Mouse (Mus musculus): ENCODE data around the gene Tec.
A peak's percentile ranks its signal among the peaks of the same experiment; 100 is the strongest.

The Tec gene

DNA sequence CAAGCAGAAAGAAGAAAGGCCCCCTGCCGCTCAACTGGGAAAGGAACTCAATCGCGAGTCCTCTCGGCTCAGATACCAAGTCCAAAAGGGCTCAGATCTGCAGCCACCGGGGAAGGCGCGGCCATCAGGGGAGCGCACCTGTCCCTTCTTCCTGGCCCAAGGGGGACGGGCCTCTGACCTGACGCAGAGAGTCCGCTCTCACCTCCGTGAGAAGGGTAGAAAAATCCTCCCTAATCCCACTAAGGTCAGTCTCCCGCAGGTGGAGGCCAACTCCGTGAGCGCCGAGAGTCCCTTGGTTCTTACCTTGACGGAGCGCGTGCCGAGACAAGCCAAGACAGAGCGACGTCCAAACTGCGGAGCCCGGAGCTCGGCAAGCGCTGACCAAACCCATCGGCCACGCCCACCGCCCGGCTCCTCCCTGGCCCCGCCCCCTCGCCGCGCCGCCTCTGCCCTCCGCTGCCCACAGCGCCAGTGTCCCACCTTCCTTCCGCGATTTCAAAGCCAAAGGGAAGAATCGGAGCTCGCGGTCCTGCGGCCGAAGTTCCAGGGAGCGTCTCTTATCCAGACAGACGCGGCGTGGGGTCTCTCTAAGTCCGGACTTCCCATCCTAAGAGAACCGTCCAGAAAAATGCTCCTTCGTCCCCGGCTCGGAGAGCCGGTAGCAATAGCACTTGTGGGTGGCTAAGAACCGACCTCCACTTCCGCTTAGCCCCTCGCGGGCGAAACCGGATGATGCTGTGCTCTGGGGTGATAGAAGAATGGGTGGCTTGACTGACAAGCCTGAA lies at the start of gene Tec:
TSS of gene Tec (minus strand) at position 393 of the 785 bp plus-strand sequence.
- DNase-seq, result peak; percentile 96

DNA sequence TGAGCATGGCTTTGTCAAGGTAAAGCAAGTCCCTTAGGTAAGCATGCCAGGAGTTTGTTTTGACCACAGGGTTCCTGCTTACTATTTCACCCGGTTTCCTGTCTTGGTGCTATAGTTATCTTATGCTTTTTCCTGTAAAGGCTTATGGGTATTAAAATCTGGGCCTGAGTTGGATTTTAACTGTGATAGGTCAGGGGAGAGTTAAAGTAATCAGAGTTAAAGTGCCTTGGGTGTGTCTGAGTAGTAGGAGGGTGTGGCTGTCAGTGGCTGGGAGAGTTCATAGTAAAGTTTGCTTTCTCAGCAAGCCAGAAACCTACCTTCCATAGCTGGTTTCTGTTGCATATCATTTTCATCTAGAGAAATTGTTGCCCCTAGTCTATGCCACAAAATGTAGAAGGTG lies 48.6 kb upstream of the Tec start:
- no peak for DNase-seq

DNA sequence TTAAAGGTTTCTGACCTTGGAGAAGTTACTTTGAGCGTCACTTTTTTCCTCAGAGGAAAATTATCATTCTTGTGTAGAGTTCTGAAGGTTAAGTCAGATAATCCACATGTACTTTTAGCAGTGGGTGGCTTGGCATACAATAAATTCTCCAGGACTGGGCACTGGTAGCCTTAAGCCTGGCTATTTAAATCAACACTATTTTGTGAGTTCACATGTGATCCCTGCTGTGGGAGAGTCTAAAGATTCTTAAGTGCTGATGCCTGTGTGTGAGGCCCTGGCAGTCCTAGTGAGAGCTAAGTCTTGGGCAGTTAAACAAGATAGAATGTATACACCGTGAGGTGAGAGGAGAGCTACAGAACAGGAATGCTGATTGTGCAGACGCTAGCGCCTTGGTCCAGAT lies 47.8 kb upstream of the Tec start:
- DNase-seq, result no peak

DNA sequence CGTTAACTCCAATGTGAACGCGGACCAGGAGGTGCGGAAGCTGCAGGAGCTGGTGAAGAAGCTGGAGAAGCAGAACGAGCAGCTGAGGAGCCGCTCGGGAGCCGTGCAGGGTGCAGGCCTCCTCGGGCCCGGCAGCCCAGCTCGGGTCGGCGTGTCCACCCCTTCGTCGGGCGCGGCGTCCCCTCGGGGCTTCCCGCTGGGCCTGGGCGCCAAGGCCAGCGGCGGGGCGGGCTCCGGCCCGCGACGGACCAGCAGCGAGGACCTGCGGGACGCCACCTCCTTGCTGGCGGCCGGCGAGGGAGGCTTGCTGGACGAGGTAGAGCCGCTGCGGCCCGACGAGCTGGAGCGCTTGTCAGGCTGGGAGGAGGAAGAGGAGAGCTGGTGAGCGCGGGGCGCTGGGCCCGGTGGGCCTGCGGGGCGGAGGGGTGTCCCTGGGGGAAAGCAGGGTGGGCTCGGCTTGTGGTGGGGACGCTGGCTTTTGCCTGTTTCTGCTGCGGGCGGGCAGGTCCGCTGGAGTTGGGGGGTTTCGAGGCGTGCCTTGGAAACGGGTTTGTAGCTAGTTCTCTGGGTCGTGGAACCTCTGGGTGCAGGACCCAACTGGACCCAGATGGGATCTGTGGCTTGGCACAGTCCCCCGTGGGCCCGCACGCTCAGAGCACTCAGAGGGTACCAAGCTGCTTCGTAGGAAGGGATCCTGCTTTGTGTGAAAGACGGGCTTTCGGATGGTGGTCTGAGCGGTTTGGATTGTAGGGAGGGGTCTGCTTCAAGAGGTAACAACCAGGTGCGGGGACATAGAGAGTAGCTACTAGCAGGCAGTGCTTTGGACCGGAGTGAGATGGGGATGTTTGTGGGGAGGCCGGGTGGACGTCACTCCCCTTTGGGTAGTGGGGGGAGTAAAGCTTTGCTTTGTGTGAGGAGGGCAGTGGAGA lies 46.6 kb upstream of the Tec start:
- peak; percentile 24 for DNase-seq

DNA sequence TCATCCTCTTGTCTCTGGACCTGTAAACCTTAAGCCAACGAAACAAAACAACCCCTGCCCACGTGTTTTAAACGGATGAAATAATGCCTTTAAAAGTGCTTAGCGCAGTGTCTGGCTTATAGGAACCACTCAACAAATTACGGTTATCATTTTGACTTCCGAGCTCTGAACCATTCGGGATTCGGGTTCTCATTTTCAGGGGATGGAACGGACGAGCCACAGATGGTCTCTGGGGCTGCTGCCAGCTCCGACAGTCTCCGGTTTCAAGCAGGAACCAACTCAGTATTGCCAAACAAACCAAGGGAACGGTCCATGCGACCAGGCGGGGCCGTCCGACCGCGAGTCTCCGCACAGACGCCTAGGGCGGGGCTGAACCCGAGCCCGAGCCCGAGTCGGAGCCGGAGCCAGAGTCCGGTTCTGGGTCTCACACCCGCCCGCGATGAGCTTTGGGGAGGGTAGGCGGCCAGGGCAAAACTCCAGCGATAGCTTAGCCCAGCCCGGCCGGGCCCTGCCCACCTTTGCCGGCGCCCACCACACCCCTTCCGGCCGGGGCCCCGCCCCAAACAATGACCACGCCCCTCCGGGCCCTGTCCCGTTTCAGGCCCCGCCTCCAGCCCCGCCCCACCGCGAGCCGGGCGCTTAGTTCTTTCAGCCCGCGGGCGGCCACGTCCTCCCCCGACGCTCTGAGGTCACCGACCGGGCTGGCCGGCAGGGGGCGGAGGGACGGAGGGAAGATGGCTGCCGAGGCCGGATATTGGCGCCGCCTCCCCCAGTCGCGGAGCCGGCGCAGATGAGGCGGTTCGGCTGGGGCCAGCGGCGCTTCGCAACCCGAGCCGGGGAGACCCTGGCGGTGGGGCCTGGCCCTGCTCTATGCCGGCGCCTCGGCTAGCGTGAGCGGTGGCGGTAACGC lies 45.6 kb upstream of the Tec start, which contains the start of gene Slain2:
TSS of gene Slain2 (plus strand) at position 657 of the 910 bp plus-strand sequence.
- peak; percentile 100 for DNase-seq

DNA sequence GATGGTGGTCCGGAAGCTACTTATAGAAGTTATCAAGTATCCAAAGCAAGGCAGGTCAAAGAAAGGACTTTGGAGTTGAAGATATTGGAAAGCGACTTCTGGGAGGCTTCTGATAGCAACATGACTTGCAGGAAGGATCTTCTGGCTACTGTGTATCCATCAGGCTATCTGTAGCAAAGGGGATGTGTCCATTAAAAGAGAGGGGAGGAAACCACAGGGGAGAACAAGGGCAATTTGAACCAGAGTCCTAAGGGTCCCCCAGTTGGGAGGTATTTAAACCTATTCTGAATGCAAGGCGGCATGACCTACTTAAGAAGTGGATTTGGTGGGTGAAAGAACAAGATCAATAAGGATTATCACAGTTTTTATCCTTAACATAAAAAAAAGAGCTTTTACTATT lies 43.0 kb upstream of the Tec start:
- no peak for DNase-seq

DNA sequence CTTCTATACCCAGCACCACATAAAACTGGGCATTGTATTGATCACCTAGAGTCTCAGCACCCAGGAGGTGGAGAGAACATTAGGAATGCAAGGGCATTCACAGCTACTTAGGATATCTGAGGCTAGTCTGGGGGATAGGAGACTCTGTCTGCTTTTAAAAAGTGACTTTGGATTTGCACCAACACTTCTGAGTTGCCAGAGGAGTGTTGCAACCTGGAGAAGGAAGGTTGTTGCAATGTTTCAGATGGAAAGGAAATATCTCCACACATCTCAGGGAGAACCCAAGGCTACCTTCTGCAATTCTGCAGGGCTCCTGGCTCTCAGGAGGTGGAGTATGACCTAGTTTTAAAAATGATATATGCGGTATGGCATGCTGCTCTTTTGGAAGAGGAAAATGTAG lies 42.1 kb upstream of the Tec start:
- no peak for DNase-seq

DNA sequence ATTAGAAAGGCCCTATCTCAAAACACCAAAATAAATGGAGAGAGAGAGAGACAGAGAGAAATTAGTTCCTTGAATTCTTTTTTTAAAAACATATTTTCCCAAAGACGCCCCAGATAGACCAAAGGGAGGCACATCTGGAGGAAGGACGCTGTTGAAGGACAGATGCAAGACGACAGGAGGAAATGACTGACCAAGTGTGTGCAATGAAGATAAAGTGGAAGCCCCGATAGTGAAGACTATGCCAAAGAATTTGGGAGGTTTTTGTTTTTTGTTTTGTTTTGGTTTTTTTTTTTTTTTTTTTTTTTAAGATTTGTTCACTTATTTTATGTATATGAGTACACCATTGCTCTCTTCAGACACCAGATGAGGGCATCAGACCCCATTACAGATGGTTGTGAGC lies 41.1 kb upstream of the Tec start:
- no peak for DNase-seq

DNA sequence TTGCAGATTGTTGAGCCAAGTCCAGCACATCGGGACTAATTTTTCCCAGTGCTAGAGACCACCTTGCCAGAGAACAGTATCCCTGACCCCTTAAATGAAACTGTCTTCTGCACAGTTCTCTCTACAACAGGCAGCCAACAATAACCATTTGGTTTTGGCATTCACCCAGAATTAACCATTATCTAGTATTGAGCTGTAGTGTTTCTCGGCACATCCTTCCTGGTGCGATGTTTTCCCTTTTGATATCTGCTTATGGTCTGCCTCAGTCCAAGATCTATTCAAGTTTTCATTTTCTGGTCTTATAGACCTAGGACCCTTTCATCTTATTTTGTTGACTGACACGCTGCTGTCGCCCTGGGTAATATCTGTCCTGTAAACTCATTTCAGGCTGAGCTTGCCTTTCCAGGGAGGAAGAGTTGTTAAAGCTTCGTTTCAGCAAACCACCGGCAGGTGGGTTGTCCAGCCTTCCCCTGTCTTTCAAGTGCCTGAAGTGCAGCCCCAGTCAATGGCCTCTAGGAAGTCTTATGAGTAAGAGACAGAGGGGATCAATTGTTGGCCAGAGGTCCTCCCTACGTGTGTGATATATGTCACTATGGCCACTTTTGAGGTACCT lies 40.1 kb upstream of the Tec start:
- no peak for DNase-seq

DNA sequence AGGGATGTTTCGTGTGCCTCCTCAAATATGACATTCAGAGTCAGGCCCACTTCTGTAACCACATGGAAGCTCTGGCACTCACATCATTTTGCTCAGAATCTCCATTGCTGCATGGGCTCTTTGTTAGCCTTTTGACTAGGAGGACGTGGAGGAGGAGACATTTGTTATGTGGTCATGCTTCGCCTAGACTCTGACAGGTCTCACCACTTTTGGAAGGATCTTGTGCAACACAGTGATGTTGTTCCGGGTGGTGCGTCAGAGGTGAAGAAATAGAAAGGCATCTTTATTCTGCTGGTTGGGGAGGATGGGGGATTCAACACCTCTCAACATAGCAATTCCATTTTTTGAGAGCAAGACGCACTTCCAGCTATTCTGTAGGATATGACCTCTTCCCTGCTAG lies 39.1 kb upstream of the Tec start:
- no peak for DNase-seq

DNA sequence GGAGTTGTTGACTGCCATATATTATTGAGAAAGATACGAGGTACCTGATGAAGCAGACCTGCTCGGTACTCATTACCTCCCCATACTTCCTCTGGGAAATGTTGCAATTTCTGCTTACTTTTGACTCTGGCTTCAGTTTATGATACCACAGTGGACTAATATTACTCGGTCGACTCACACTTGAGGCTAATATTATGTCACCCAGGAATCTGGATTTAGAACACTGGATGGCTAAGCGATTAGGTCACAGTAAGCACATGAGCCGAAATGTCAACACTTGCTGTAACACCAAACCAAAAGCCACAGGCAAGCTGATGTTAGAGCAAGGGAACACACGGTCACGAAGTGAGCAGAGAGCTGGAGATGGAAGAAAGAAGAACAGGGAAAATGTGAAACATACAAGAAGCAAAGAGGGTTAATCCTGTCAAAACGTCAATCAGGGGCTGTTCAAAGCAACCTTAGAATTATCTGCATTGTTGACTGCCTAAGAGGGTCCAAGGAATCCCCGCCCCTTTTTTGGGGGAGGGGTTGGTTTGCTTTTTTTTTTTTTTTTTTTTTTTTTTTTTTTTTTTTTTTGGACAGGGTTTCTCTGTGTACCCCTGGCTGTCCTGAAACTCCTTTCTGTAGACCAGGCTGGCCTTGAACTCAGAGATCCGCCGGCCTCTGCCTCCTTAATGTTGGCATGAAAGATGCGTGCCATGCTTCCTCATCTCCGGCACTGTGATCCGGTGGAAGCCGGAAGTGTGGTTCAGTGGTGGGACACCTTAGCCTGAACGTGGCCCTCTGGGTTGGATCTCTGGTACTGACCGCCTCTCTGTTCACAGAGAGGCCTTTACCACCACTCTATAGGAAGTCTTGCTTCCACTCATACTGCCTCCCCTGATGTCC lies 36.9 kb upstream of the Tec start:
- peak; percentile 38 for DNase-seq

DNA sequence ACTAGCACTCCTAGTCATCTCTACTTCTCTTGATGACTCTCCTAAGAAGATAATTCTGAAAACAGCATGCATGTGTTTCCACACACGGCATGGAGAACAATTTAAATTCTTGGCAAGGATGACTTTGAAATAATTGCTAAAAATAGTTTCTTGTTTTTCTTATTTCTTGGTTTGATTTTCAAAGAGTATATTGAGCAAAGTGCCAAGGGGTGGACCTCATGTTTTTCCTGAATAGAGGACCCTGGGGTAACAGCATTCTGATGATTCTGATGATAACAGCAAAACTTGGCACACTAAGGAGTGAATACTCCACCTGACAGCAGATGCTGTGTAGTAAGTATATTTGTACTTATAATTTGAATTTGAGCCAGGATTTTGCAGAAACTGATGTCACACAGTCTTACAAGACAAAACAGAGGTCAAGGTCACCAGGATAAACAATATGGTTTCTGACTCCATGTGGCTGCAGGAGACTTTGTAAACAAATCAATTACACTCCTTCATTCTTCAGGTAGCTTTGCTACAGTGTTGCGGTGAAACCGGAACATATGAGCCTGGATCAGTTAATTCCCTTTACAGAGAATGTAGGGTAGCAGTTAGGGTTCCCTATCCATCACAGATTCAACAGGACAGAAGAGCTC lies 34.7 kb upstream of the Tec start:
- no peak for DNase-seq

DNA sequence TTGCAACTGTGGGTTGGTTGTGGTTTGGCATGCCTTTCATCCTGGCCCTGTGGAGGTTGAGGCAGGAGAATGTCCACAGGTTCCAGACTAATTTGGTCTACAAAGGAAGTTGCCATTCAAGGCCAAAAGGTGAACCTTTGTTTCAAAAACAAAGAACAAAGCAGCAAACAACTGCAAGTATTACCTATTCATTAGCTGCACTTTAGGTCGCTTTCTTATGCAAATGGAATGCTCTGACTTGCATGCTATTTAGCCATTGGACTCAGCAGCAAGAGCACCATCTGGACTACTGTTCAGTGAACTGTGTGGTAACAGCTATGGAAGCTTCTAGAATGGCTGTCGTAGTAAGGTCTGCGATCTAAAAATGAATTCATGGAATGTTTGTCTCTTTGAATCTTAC lies 34.0 kb upstream of the Tec start:
- DNase-seq, result no peak

DNA sequence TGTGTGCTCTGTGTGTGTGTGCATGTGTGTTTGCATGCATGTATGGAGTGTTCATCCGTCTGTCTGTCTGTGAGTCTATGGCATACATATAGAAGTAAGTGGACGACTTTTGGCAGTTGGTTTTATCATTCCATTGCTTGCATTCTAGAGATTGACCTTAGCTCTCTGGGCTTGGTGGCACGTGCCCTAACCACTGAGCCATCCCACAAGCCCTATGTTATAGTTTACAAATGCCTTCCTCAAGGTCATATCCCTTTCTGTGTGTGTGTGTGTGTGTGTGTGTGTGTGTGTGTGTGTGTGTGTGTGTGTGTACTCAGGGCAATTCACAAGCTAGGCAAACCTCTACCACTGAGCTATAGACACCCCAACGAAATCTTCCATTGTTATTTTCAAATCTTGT lies 33.6 kb upstream of the Tec start:
- DNase-seq, result no peak

DNA sequence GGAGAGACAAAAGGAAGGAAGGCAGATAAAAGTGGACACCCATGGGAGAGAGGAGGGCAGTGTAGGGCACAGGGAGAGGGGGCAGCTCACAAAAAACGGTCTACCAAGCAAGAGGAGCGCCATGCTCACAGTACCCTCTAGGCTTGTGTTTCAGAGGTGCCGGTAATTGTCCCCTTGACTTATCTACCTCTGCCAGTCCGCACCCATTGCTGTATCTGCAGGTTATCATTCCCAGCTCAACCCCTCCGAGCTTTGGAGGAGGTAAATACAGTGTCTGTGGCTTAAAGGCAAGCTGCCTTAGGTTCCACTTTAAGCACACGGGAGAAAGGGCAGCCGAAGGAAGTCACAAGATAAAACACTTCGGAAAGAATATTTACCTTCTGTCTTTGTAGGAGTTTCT lies 31.0 kb upstream of the Tec start:
- DNase-seq, result no peak

DNA sequence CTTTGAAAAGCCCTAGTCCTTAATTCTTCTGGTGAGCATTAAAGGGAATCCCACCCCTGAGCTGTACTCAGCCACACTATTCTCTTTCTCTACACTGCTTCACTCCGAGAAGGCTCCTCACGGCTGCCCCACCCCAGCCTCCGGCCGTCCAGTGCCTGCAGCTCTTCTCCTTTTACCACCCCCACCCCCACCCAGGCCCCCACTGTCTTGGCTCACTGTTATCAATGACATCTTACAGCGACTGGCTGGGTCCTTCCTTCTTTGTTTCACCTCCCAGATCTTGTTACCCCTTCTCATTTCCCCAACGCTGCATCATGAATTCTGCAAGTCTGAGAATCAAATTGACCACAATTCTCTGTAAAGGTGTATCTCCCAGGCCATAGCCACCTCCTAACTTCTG lies 29.7 kb upstream of the Tec start:
- DNase-seq, result no peak

DNA sequence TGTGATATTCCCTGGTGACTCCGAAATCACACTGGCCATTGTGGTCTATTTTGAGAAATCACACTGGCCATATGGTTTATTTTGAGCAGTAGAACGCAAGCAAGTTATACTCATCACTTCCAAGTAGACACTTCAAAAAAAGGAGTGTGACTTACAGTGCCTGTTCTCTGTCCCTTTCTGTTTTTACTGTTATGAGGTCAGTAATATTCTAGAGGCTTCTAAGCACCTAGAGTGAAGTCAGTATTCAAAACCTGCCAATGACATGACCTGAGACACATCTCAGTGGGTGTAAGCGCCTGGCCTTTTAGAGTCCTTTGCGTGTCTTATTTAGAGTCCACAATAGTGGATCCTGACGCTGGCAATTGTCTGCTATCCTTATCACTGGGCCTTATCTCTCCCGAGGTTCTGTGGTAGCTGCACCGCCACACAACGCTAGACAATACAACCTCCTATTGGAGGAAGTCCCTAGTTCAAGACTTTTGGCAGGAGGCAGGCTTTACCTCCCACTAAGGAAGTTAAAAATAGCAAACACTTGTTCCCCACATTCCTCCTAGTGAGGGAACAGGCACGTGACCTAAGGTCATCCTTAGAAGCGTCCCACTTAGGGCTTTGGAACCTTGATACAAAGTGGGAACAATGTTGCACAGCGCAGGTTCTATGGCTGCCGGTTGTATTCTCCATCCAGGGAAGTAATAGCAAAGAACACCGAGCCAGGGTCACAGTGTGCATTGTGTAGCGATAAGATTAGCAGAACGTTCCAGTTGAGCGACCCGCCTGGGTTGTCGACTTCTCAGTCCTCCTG lies 28.4 kb upstream of the Tec start:
- DNase-seq, result peak; percentile 13

DNA sequence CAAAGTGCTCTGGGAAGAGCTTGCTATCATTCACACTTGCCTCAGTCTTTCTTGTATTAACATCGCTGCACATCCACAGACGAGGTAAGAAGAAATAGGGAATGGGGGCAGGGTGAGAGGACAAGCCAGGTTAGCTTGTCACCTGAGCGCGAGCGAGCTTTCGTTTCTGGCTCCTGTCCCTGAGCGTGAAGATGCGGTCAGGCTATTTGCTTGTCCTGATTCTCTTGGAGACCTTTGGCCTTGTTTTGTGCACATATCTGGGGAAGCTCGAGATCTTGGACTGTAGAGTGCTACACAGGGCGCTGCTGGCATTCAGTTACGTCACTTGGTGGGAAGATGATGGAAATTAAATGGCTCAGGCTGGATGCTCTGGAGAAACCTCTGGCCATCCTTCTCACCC lies 27.0 kb upstream of the Tec start:
- DNase-seq, result no peak

DNA sequence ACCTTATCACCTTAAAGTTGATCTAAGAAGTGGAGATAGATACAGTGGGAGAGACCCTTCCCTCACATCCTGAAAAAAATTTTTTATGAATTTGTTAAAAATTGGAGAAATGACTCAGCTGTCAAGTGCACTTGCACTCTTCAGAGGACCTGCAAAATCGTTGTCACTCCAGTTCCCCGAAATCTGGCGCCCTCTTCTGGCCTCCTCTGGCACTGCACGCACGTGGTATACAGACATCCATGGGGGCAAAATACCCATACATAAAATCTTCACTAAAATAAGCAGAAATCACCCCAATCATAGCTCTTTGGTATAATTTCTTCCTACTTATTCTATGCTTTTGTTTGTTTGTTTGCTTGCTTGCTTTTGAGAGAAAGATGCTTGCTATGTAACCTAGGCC lies 25.7 kb upstream of the Tec start:
- peak; percentile 24 for DNase-seq

DNA sequence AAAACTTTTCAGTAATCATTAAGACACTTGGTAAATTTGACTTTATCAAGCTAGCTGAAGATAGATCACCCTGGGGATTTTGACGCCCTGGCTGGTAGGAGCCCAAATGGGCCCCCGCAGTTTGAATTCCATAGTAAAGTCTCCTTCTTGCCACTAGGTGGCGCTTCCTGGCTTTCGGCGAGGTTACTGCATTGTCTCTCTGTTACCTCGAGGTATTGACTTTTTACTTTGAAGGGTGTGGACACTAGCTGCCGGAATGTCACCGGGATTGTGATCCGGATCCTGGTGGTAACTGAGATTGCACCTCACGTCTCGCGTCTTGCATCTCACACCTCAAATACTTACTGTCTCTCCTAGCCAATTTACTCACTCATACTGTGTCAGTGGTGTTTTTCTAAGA lies 23.3 kb upstream of the Tec start:
- DNase-seq, result peak; percentile 69

Data from lung, postnatal 14 days (tissue).